Mouse (Mus musculus): ENCODE results near the gene Tfip11.

DNA sequence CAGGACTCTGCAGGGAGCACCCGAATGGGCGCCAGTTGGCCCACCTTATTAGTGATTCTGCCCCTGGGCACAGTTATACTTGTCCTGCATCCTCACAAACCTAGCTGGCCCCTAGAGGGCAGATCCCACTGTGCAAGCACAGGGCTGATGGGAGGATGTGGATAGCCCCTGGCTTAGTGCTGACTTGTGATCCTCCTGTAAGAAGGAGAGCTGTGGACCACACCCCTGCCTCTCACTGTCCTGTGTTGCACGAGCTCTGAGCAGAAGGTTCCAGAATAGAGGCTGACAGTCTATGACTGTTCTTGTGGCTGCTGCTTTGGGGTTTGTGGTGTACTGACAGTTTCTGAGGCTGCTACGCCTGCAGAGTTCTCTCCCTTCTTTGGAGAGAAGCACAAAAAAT, 24.5 kb upstream of the Tfip11 start:
- TF ChIP-seq CTCF (IDR thresholded peaks at IDR 0.05; ENCODE audit: extremely low read depth, insufficient read depth, low read length) = 0 out of 2 replicates have a peak, but pooled peaks have one; percentile 3
- TF ChIP-seq POLR2A (IDR thresholded peaks at IDR 0.05; ENCODE audit: extremely low read depth, insufficient read depth, low read length) = no peak

Data from cortical plate, adult 2 months (tissue).